Mouse (Mus musculus) retina, adult 2 months (tissue): Measurements from ENCODE around the gene Crebbp.
"Not testable (repeated sequence)": the region's sequence is repeated elsewhere in the genome, so short reads cannot be mapped to it uniquely, and the experiment has no call there.

Experiments used
- DNase-seq: peaks from one replicate; pipeline ENCODE4 v3.0.0-alpha.2; 2012; ENCODE audit warnings: low read depth, low spot score

The Crebbp gene

GRCm38 (mm10) chr16:4160246-4160897 lies 53.4 kb downstream of the Crebbp start:
- DNase-seq = no peak

GRCm38 (mm10) chr16:4153121-4153520 lies 60.7 kb downstream of the Crebbp start:
- DNase-seq = no peak

- no peak for DNase-seq
These were observed 75.3 kb downstream of the Crebbp start for GRCm38 (mm10) chr16:4138541-4138940.

GRCm38 (mm10) chr16:4133754-4134153 lies 80.0 kb downstream of the Crebbp start:
- no peak for DNase-seq

GRCm38 (mm10) chr16:4128894-4129293 lies 84.9 kb downstream of the Crebbp start:
- no peak for DNase-seq

- no peak for DNase-seq
These were observed 96.7 kb downstream of the Crebbp start for GRCm38 (mm10) chr16:4117072-4117471.

GRCm38 (mm10) chr16:4100374-4100773 lies 113.4 kb downstream of the Crebbp start:
- no peak for DNase-seq

- no peak for DNase-seq
These were observed 116.3 kb downstream of the Crebbp start for GRCm38 (mm10) chr16:4097521-4097920.

GRCm38 (mm10) chr16:4096898-4097297 lies 116.9 kb downstream of the Crebbp start:
- no peak for DNase-seq

GRCm38 (mm10) chr16:4096141-4096540 lies 117.7 kb downstream of the Crebbp start:
- no peak for DNase-seq

GRCm38 (mm10) chr16:4087214-4087913 lies 126.4 kb downstream of the Crebbp start:
- no peak for DNase-seq

GRCm38 (mm10) chr16:4085851-4086387 lies 127.9 kb downstream of the Crebbp start:
- no peak for DNase-seq

- DNase-seq = no peak
These were observed 128.7 kb downstream of the Crebbp start for GRCm38 (mm10) chr16:4085051-4085450.

GRCm38 (mm10) chr16:4080419-4080818 lies 133.4 kb downstream of the Crebbp start:
- DNase-seq = not testable (repeated sequence)

GRCm38 (mm10) chr16:4079656-4080055 lies 134.1 kb downstream of the Crebbp start:
- DNase-seq = no peak

- DNase-seq = not testable (repeated sequence)
These were observed 135.5 kb downstream of the Crebbp start for GRCm38 (mm10) chr16:4078302-4078701.

- peak; percentile 72 for DNase-seq
These were observed 136.3 kb downstream of the Crebbp start, which contains the start of gene Trap1 for GRCm38 (mm10) chr16:4077384-4078061. Trap1 (minus strand) TSS chr16:4077827.

- no peak for DNase-seq
These were observed 139.0 kb downstream of the Crebbp start for GRCm38 (mm10) chr16:4074836-4075235.

GRCm38 (mm10) chr16:4074297-4074696 lies 139.5 kb downstream of the Crebbp start:
- DNase-seq = no peak

- DNase-seq = no peak
These were observed 145.2 kb downstream of the Crebbp start for GRCm38 (mm10) chr16:4068588-4068987.

GRCm38 (mm10) chr16:4064945-4065344 lies 148.9 kb downstream of the Crebbp start:
- DNase-seq = no peak

- DNase-seq = no peak
These were observed 160.0 kb downstream of the Crebbp start for GRCm38 (mm10) chr16:4053811-4054210.
